Mouse (Mus musculus) liver, adult 2 months (tissue): ENCODE results near the gene Fgfr2.

ENCODE experiments used
- CTCF ChIP-seq: fragments of 200-500 bp; IDR thresholded peaks from 2 replicates; pipeline ENCODE4 v1.5.1; 2011; ENCODE audit warnings: low read depth, low read length, control low read depth
- POLR2A ChIP-seq: fragments of 200-500 bp; IDR thresholded peaks from 2 replicates; pipeline ENCODE4 v1.6.1; 2011; ENCODE audit warnings: low read length, control low read depth; ENCODE audit not compliant: insufficient read depth; ENCODE audit errors: extremely low read depth

DNA sequence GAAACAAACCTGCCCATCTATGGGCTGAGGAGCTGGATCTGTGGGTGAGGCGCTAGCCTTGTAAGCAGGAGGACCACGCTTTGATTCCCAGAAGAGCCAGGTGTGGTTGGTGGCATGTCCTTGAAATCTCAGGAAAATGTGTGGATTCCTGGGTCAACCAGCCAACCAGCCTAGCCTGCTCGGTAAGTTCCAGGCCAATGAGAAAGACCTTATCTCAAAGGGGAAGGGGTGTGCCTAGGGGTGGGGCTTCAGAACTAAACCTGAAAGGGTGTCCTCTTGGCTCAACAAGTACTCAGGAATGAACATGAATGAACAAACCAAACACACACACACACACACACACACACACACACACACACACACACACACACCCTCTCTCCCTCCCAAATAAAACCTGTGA lies 81.4 kb downstream of the Fgfr2 start:
- no peak for TF ChIP-seq CTCF
- TF ChIP-seq POLR2A = no peak
